Mouse (Mus musculus) ES-Bruce4 (cell line): ENCODE data around the gene Cyp3a57. TPM values are rescaled to one million over a fixed set of nuclear protein-coding genes. Genes with fewer than 3 reads are reported as not detected.

Experiments
- H3K27ac ChIP-seq: 2 replicates; pipeline ENCODE4 v1.5.1; 2012; ENCODE audit warnings: low read length, inconsistent platforms; ENCODE audit not compliant: insufficient read depth
- H3K27me3 ChIP-seq: 2 replicates; pipeline ENCODE4 v1.6.1; 2012; ENCODE audit warnings: mild to moderate bottlenecking, low read length, inconsistent platforms; ENCODE audit not compliant: control insufficient read depth, poor library complexity, insufficient read depth, severe bottlenecking
- H3K36me3 ChIP-seq: 2 replicates; pipeline ENCODE4 v1.6.1; 2012; ENCODE audit warnings: inconsistent platforms, mild to moderate bottlenecking, low read length, moderate library complexity; ENCODE audit not compliant: control insufficient read depth, poor library complexity, insufficient read depth, severe bottlenecking
- H3K4me1 ChIP-seq: one replicate; pipeline ENCODE4 v1.8.1; 2011; ENCODE audit warnings: low read length; ENCODE audit not compliant: control insufficient read depth, insufficient read depth
- H3K4me3 ChIP-seq: 2 replicates; pipeline ENCODE4 v1.5.1; 2011; ENCODE audit warnings: low read depth, mild to moderate bottlenecking, low read length
- H3K9ac ChIP-seq: 2 replicates; pipeline ENCODE4 v1.6.1; 2012; ENCODE audit warnings: low read depth, mild to moderate bottlenecking, inconsistent platforms; ENCODE audit not compliant: poor library complexity, severe bottlenecking
- H3K9me3 ChIP-seq: replicated peaks from 2 replicates; pipeline ENCODE4 v1.6.1; 2012; ENCODE audit warnings: mild to moderate bottlenecking, low read length, inconsistent platforms; ENCODE audit not compliant: control insufficient read depth, poor library complexity, insufficient read depth, severe bottlenecking
- CTCF ChIP-seq: IDR thresholded peaks from one replicate; pipeline ENCODE4 v1.8.1; 2011; ENCODE audit warnings: low read depth, low read length
- EP300 ChIP-seq: IDR thresholded peaks from 2 replicates; pipeline ENCODE4 v1.6.1; 2011; ENCODE audit warnings: low read depth, low read length; ENCODE audit not compliant: insufficient read depth
- POLR2A ChIP-seq: IDR thresholded peaks from one replicate; pipeline ENCODE4 v1.8.1; 2011; ENCODE audit warnings: low read length; ENCODE audit not compliant: insufficient read depth
- polyA plus RNA-seq: library from polyadenylated mRNA; stranded (reverse); fragments of >200 nt; gene quantifications from 2 replicates; pipeline ENCODE4 v1.2.4, GENCODE M21; 2011; ENCODE audit warnings: low read depth; ENCODE audit not compliant: missing spikeins, insufficient read depth, insufficient read length

Gene Cyp3a57
- polyA plus RNA-seq, 1 experiment, result not detected

DNA sequence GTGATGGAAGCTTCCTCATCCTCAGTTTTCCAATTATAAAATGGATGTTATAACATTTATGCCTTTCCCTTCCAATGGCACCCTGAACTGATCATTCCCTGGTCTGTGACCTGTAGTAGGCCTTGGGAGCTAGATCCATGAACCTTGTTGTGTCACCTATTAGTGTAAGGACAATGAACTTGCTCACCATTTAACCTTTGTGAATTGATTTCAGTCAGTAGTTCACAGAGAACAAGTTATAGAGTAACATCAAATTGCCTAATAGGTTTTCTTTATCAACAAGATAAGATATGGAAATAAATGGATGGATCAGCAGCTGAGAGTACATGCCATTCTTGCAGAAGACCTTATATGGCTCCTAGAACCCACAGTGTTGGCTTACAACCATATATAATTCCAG, 85.9 kb downstream of the Cyp3a57 start:
- Histone ChIP-seq H3K9ac (no peak overlapping the region), H3K27me3 (no peaks in the 10 kb centered on the region), H3K4me3 (no peak overlapping the region), H3K4me1 (no peaks in the 10 kb centered on the region), H3K9me3 (no peaks in the 10 kb centered on the region), H3K36me3 (no peaks in the 10 kb centered on the region), H3K27ac (no peak overlapping the region)
- no peak for TF ChIP-seq EP300
- no peak for TF ChIP-seq CTCF
- TF ChIP-seq POLR2A, result no peak

DNA sequence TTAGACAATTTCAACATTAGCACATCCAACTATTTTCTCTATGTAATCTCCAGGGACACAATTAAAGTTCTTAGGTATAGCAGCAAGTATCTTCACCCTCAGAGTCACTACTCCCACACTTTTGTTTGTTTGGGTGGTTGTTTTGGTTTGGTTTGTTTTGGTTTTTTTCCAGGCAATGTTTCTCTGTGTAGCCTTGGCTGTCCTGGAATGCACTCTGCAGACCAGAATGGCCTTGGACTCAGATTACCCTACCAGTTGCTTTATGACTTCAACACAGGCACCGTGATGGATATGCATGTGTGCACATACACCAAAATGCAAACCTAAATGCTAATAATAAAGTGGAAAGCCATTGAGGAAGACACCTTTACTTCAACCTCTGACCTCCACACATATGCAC, 88.6 kb downstream of the Cyp3a57 start:
- Histone ChIP-seq H3K4me1 (no peaks in the 10 kb centered on the region), H3K27ac (no peak overlapping the region), H3K9me3 (no peaks in the 10 kb centered on the region), H3K4me3 (no peak overlapping the region), H3K36me3 (no peaks in the 10 kb centered on the region), H3K9ac (no peak overlapping the region), H3K27me3 (no peaks in the 10 kb centered on the region)
- TF ChIP-seq POLR2A, result no peak
- TF ChIP-seq EP300, result no peak
- TF ChIP-seq CTCF, result no peak

Other genes with a start within 250 kb of the Cyp3a57 start
- 92.3 and 108 TPM in 2 replicates for gene Arpc1b, start 231.1 kb upstream of the Cyp3a57 start, polyA plus RNA-seq
- gene Pdap1, start 205.0 kb upstream of the Cyp3a57 start, polyA plus RNA-seq, result 229 and 237 TPM in 2 replicates
- gene Bud31, start 204.9 kb upstream of the Cyp3a57 start, polyA plus RNA-seq, result 104 and 112 TPM in 2 replicates
- gene Ptcd1, start 178.2 kb upstream of the Cyp3a57 start, polyA plus RNA-seq, result 14.1 and 17.1 TPM in 2 replicates
- gene Cpsf4, start 178.1 kb upstream of the Cyp3a57 start, polyA plus RNA-seq, result 47.9 and 49.6 TPM in 2 replicates
- gene Atp5j2, start 153.2 kb upstream of the Cyp3a57 start, polyA plus RNA-seq, result 300 and 316 TPM in 2 replicates
- gene Zkscan14, start 143.4 kb upstream of the Cyp3a57 start, polyA plus RNA-seq, result 3.9 and 6.0 TPM in 2 replicates
- gene Zkscan5, start 140.7 kb upstream of the Cyp3a57 start, polyA plus RNA-seq, result 20.3 and 20.4 TPM in 2 replicates
- 72.0 and 79.3 TPM in 2 replicates for gene Zfp655, start 113.6 kb upstream of the Cyp3a57 start, polyA plus RNA-seq
- gene Zscan25, start 64.8 kb upstream of the Cyp3a57 start, polyA plus RNA-seq, result 7.7 and 13.5 TPM in 2 replicates
- gene Cyp3a16, start 124.4 kb downstream of the Cyp3a57 start, polyA plus RNA-seq, result not detected in 2 replicates
- not detected in 2 replicates for gene Cyp3a41b, start 239.5 kb downstream of the Cyp3a57 start, polyA plus RNA-seq